Comparison of ENCODE assay signal across 23 mouse cellular contexts in genomic region chr6:125447660-125448059, GRCm38 (mm10). TPM values are rescaled to one million over a fixed set of nuclear protein-coding genes. Genes with fewer than 3 reads are reported as not detected.
DNase-seq lines count a peak whose midpoint lies in the region.
"Had no signal": no experiment of that assay in that cellular context is flagged by ENCODE, and none has a peak within 500 bp of the region (broad histone marks: within the 10 kb centered on the region; RNA-seq: fewer than 3 reads in every experiment).

No protein-coding gene starts in this region.

- peaks cover 15% of the 10 kb centered on the region for H3K4me1 ChIP-seq in limb, embryonic 10.5 days
- H3K4me1 ChIP-seq: forebrain, embryonic 12.5 days; forebrain, embryonic 15.5 days; heart, embryonic 15.5 days; hindbrain, embryonic 13.5 days; intestine, embryonic 15.5 days had no signal

- no peaks in the 10 kb centered on the region for H3K36me3 ChIP-seq in limb, embryonic 10.5 days
- H3K36me3 ChIP-seq: embryonic facial prominence, embryonic 12.5 days; forebrain, embryonic 12.5 days; forebrain, embryonic 15.5 days; heart, embryonic 12.5 days; heart, embryonic 15.5 days; hindbrain, embryonic 10.5 days; hindbrain, embryonic 13.5 days; intestine, embryonic 15.5 days had no signal

- DNase-seq in ES-CJ7 (ENCODE audit: low read depth, low spot score): peak; percentile 77
- peak; percentile 59 for DNase-seq in ZHBTc4 (ENCODE audit: low read depth, low spot score)
- DNase-seq in limb, embryonic 10.5 days (ENCODE audit: low spot score): no peak
- DNase-seq in cerebellum, adult 8-10 months: no peak
- no peak for DNase-seq in cerebellum, adult 11-12 months
- DNase-seq in retina, embryonic 14.5 days (ENCODE audit: low spot score): no peak
- DNase-seq: adrenal gland, adult 8-10 months; adrenal gland, postnatal 25 days; cerebellum, adult 9-10 months; cerebellum, postnatal 14 days; gastrocnemius, postnatal 25 days; heart, adult 18-20 months; heart, postnatal 10 days; heart, postnatal 36 days had no signal

- H3K4me3 ChIP-seq in limb, embryonic 10.5 days: no peak overlapping the region
- H3K4me3 ChIP-seq: embryonic facial prominence, embryonic 12.5 days; erythroblast, embryonic 14.5 days; forebrain, embryonic 12.5 days; forebrain, embryonic 15.5 days; heart, embryonic 12.5 days; heart, embryonic 15.5 days; hindbrain, embryonic 10.5 days; hindbrain, embryonic 13.5 days; intestine, embryonic 15.5 days had no signal

- WGBS in limb, embryonic 10.5 days: 77% methylated on average over 2 of the region's 2 CpGs

- no peaks in the 10 kb centered on the region for H3K9me3 ChIP-seq in limb, embryonic 10.5 days (replicated peaks)
- H3K9me3 ChIP-seq: embryonic facial prominence, embryonic 12.5 days; forebrain, embryonic 12.5 days; forebrain, embryonic 15.5 days; heart, embryonic 12.5 days; heart, embryonic 15.5 days; hindbrain, embryonic 10.5 days; hindbrain, embryonic 13.5 days; intestine, embryonic 15.5 days had no signal

- peak overlapping the region; percentile 71 for H3K27ac ChIP-seq in limb, embryonic 10.5 days
- H3K27ac ChIP-seq: forebrain, embryonic 12.5 days; forebrain, embryonic 15.5 days; heart, embryonic 15.5 days; hindbrain, embryonic 10.5 days; hindbrain, embryonic 13.5 days; intestine, embryonic 15.5 days had no signal

- H3K27me3 ChIP-seq in limb, embryonic 10.5 days (ENCODE audit: low read depth, poor library complexity, severe bottlenecking): no peaks in the 10 kb centered on the region
- H3K27me3 ChIP-seq: embryonic facial prominence, embryonic 12.5 days; forebrain, embryonic 12.5 days; forebrain, embryonic 15.5 days; heart, embryonic 15.5 days; hindbrain, embryonic 13.5 days; intestine, embryonic 15.5 days had no signal

RNA-seq across cellular contexts. Expression of gene Cd9, which starts 46.9 kb away (rescaled TPM):
- 22.5 and 33.2 TPM in 2 replicates for polyA plus RNA-seq in limb, embryonic 10.5 days (2016; fragmentation: Nextera tagmentation; extraction: Ambion mirVana)
- polyA plus RNA-seq: erythroblast, embryonic 14.5 days had no signal

Comparison
In these comparisons a context has a peak if more than half of its experiments do, and no peak if none do; other contexts are left out.
1. DNase-seq: peak in ES-CJ7 (single experiment) and ZHBTc4 (single experiment); none in limb, embryonic 10.5 days (single experiment), cerebellum, adult 8-10 months (single experiment), cerebellum, adult 11-12 months (single experiment) and retina, embryonic 14.5 days (single experiment).